ENCODE assay signal across 19 mouse cellular contexts in genomic region chr8:117183664-117184377, GRCm38 (mm10).
"Had no signal": no experiment of that assay in that cellular context is flagged by ENCODE, and none has a peak within 500 bp of the region (broad histone marks: within the 10 kb centered on the region; RNA-seq: fewer than 3 reads in every experiment).

No protein-coding gene starts in this region.

- H3K27ac ChIP-seq: limb, embryonic 13.5 days; liver, embryonic 12.5 days; liver, embryonic 15.5 days; lung, embryonic 15.5 days; midbrain, embryonic 12.5 days; neural tube, embryonic 13.5 days had no signal

- H3K4me3 ChIP-seq: limb, embryonic 13.5 days; liver, embryonic 12.5 days; liver, embryonic 15.5 days; lung, embryonic 15.5 days; midbrain, embryonic 12.5 days; myocyte; neural tube, embryonic 13.5 days had no signal

- DNase-seq: kidney, adult 18-20 months; kidney, adult 9 months; kidney, postnatal 14 days; kidney, postnatal 4 days; left cerebral cortex, postnatal 4 days; liver; lung, adult 18-20 months; lung, postnatal 10 days; lung, postnatal 36 days; retina, postnatal 1 day; thymus, adult 18-20 months; thymus, postnatal 14 days had no signal

- ATAC-seq: liver, embryonic 12.5 days had no signal
